Mouse (Mus musculus): ENCODE data around the gene Jph2. TPM values are rescaled to one million over a fixed set of nuclear protein-coding genes. Genes with fewer than 3 reads are reported as not detected.

Gene Jph2
- total RNA-seq (2021) = 10 to 100 TPM; 11.5 to 23.5 TPM
- long read RNA-seq, experiment 1, full-length matches to known transcripts = 7 of 11 reads
- long read RNA-seq, experiment 1, partial matches to known transcripts = 3 of 11 reads
- long read RNA-seq, experiment 1, other reads (novel, unspliced or antisense) = 1 of 11 reads
- long read RNA-seq, experiment 2, full-length matches to known transcripts = 1 of 2 reads
- long read RNA-seq, experiment 2, partial matches to known transcripts = 0 of 2 reads
- long read RNA-seq, experiment 2, other reads (novel, unspliced or antisense) = 1 of 2 reads

GRCm38 (mm10) chr2:163397905-163398304, at the start of gene Jph2:
Gene Jph2 (minus strand): TSS chr2:163397993.
- DNase-seq = peak; percentile 53

- no peak for DNase-seq
These were observed 49.6 kb upstream of the Jph2 start for GRCm38 (mm10) chr2:163447375-163447774.

- no peak for DNase-seq
These were observed 46.2 kb upstream of the Jph2 start for GRCm38 (mm10) chr2:163444017-163444416.

DNA sequence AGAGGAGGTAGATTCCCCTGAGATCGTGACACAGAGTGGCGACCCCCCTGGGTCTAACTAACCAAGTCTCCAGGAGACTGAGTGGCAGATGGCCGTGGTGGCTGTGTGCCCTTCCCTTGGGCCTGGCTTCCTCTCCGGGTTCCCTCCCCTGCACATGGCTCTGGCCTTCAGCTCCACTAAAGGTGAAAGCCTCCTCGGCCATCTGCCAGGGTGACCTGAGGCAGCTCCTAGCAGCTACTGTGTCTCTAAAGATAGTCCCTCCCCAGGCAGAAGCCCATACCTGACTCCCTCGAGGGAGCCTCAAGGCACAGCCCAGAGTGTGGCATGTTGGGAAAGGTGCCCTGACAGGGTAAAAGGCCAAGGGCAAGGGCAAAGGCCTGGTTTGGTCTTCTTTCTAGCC, 45.8 kb upstream of the Jph2 start:
- no peak for DNase-seq

GRCm38 (mm10) chr2:163439488-163439887, 41.7 kb upstream of the Jph2 start:
- no peak for DNase-seq

DNA sequence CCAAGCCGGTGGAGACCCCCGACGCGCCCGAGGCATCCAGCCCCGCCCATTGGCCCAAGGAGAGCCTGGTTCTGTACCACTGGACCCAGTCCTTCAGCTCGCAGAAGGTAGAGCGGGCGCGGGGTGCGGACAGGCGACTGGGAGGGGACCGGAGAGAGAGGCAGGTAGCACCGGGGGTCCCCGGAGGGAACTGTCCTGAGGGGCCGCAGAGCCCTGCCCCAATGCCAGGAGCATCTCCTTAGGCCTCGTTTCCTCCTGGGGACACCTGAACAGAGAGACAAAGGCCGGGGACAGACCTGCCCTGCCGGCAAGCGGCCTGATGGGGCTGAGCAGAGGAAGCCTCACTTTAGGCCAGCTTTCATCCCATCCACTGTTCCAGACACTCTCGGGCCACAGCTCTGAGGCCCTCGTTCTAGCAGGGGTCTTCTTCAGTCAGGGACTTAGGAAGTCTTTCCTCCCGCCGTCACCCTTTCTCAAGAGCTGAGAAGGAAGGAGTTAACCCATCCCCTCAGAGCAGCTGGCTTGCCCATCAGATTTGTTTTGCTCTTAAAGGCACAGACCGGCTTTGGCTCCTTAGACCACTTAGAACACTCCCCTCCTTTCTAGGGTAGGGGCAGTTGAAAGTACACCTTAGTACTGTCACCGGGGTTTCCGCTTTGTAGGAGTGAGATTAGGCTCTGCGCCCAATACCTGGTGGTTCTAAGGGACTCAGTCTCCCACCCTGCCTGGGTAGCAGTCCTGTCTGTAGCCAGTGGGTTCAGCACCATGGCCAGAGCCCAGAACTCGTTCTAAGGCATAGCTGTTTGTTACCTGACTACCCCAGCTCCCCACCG, 41.0 kb upstream of the Jph2 start:
- peak; percentile 79 for DNase-seq

DNA sequence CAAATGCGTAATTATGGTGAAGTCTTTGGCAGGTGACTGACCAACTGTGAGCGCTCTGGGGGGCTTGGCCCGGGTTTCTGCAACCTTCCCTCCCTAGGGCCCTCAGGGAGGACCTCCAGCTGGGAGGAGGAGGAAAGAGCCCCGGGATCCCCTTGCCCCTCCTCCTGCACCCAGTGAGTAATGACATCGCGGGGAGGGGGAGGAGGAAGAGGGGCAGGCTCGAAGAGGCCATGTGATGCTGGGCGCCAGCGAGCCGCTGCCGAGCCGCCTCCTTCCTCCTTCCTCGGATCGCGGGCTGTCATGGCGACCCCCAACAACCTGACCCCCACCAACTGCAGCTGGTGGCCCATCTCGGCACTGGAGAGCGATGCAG, 40.4 kb upstream of the Jph2 start, which contains the start of gene Gdap1l1:
Gene Gdap1l1, plus strand, starts transcription at position 231 of the 373 bp plus-strand sequence.
- peak; percentile 60 for DNase-seq

DNA sequence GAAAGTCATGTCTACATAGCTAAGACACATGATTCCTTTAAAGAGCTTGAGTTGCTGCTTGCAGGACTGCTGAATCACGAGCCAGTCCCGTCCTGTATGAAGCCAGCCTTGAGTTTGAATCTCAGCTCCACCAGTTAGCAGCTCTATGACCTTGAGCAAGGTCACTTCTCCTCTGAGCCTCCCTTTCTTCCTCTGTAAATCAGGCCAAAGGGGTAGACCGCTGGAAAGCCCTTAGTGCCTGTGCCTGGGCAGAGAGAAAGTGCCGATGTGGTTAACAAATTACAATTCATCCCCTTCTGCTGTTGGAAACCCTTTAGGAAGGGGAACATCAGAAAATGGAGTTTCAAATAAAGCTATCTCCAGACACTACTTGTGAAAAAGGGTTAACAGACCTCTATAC, 40.0 kb upstream of the Jph2 start:
- no peak for DNase-seq

DNA sequence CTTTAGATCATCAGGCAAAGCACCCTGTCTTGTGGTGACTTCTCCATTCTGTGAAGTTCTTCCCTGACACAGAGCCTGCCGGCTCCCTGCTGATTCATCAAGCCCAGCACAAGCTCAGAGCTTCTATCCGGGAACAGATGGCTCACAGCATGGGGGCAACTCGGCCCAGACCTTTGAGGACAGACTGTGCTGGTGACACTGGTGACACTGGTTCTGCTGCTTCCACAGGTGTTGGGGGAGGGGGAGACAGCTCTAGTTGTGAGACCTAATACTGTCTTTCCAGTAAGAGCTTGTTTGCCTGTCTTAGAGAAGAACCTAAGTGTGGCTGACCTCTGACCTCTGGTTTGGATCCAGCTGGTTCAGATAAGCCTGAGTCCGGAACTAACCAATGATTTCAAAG, 36.2 kb upstream of the Jph2 start:
- no peak for DNase-seq

DNA sequence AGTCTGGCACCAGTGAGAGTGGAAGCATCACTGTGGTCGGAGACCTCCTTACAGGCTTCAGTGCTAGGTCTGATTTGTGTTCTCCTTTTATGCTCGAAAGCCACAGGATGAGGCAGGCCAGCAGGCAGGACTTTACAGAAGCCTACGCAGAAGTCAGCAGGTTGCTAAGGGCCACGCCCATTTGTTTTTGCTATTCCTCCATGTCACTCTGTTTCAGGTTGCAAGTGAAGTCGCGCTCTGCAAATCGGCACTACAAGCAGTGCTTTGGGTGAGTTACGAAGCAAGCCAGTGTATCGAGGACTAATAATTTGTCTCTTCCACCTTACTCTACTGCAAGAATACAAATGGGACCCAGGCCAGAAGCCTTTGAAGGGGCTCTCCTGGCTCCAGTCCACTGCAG, 33.5 kb upstream of the Jph2 start:
- no peak for DNase-seq

DNA sequence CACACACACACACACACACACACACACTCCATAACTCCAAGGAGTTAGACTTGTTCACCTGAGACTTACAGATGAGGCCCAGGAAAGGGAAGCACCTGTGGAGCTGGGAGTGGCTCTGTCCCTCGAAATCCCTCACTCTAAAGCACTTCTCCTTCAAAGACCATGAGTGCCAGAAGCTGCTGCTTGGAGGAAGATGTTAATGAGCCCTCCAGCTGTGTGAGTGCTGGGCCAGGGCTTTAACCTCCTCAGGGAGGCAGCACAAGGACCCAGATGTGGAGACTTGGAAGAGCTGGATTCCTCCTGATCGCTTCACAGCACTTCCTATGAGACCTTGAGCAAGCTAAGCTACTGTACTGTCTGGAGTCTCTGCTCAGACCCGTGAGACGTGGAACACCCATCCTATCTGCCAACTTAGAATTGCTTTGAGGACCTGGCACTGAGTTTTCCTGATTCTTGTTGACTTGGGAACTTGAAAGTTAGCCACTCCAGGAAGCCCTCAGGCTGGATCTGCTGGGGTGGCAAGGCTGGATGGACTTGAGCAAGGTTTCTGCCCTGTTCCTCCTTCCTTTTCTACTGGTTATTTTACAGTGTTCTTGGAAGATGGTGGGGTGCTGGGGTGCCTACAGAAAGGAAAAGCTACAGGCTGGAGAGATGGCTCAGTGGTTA, 30.7 kb upstream of the Jph2 start:
- no peak for DNase-seq

DNA sequence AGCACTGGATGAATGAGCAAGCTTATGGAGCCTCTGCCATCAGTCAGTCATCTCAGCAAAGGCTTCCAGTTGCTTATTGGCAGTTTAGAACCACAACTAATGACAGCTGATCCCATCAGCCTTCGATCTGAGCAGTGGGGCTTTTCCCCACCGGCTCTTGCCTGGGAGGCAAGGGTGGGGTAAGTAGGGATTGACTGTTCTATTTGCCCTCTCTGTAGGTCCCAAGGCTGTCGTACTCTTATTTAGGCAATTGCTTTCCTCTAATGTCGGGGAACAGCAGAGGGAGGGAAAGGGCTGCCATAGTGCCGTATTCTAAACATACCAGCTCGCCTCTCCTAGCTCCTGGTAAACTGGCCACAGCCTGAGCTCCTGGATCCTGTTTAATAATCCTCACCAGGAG, 26.8 kb upstream of the Jph2 start, which contains the start of gene Oser1:
Gene Oser1, minus strand, starts transcription at position 101 of the 400 bp plus-strand sequence.
- DNase-seq = no peak

DNA sequence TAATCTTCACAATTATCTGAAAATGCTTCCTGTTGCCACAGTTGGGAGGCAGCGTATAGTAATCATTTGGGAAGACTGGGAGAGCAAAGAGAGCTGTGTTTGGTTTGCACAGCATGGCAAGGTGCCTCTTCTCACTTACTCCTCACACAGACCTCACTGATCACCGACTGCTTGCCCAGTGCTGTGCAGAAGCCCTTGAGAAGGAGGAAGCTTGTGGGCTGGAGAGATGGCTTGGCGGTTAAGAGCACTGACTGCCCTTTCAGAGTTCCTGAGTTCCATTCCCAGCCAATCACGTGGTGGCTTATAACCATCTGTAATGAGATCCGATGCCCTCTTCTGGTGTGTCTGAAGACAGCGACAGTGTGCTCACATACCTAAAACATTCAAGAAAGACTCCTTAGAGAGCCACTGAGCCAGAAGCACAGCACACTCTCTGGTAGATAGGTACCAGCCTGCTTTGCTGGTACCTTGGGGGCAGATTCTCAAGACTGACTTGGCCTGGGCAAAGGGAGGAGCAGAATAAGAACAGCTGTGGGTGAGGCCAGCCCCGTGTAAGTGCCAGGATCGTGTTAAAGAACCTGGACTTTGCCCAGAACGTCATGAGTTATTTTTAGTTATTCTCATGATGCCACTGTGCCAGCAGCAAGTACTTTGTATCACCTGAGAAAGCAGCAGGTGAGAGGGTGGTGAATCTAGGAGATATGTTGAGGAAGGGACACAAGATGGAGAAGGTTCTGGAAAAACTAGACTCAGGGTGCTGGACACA, 25.3 kb upstream of the Jph2 start:
- no peak for DNase-seq

GRCm38 (mm10) chr2:163420366-163420886, 22.6 kb upstream of the Jph2 start:
- DNase-seq = no peak

DNA sequence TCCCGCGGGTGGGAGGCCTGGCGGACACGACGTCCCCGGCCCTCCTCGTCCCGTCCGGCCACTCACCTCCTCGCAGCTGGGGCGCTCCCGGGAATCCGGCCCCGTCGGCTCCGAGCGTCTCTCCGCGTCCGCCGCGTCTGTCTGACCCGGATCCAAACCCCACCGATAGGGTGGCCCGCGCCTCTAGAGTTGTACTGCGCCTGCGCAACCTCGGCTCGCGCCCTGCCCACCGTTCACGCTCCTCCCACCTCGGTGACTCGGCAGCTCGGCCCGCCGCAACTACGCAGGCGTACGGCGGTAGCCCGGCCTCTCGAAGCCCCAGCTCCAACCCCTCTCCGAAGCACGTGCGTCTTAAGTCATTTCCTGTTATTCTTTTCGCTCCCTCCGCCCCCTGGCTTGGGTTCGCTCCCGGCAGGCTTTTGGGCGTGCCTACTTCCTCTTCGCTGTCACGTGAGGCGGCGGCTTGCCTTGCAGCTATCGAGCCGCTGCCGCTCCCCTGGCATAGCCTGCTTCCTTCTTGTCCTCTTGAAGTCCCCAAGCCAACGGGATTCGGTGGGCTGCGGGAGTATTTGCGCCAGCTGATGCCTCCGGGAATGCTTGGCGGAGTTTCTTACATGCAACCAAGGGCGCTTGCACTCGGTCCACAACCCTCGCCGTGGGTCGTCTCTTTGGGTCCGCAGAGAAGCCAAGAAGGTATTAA, 21.7 kb upstream of the Jph2 start:
- DNase-seq = peak; percentile 99

DNA sequence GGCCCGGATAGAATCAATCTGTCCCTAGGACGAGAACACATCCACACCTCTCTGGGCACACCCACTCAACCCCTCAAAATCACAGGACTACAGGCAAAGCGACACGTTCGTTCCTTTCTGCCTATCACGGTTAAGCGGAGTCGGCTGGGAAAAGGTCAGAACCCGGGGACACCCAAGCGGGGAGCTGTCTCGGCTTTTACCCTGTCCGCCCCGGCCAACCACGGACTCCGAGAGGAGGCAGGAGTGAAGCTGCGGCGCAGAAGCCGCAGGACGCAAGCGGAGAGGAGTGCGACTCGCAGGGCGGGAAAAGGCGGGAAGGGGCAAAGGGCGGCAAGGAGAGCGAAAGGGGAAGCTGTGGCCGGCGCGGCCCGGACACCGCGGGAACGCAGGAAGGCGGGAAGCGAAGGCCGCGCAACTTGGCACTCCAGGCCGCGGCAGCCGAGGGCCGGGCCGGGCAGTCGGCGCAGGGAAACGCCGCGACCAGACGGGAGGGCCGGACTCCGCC, 21.1 kb upstream of the Jph2 start:
- no peak for DNase-seq

- DNase-seq = no peak
These were observed 20.0 kb upstream of the Jph2 start for GRCm38 (mm10) chr2:163417830-163418229.

DNA sequence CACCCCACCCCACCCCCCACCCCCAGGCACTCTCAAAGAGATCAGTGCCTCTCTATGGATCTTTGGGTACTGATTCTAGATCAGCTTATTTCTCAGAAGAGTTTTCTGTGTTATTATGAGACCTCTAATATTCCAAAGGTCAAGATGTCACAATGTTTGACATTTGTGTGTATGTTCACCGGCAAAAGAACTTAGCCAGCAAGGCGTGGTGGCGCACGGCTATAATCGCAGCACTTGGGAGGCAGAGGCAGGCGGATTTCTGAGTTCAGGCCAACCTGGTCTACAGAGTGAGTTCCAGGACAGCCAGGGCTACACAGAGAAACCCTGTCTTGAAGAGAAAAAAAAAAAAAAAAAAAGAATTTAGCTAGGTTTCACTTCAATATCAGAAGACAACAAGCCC, 19.2 kb upstream of the Jph2 start:
- no peak for DNase-seq

GRCm38 (mm10) chr2:163412846-163413590, 15.2 kb upstream of the Jph2 start:
- no peak for DNase-seq

DNA sequence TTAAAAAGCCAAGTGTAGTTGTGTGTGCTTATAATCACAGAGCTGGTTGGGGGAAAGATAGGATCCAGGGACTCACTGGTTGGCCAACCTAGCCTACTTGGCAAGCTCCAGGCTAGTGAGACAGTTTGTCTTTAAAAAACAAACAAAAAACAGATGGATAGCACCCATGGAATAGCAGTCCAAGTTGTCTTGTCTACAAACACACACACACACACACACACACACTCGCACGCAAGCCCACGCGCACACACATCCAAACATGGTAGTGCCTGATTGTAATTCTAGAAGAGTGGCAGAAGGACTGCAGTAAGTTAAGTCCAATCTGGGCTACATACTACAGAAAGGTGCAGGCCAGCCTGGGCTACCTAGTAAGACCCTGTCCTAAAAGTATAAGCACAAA, 14.6 kb upstream of the Jph2 start:
- no peak for DNase-seq

Data from adrenal gland, postnatal 10 days (tissue).